Mouse (Mus musculus): ENCODE data around the gene Hsph1. TPM values are rescaled to one million over a fixed set of nuclear protein-coding genes. Genes with fewer than 3 reads are reported as not detected.

The Hsph1 gene
- polyA plus RNA-seq, 1 experiment from 2014 or later = 29.1 TPM

- ATAC-seq (replicated peaks; ENCODE audit: extremely low read depth, insufficient read depth, low FRiP score) = peak; percentile 49
- Histone ChIP-seq H3K27me3 (ENCODE audit: control insufficient read depth, insufficient read depth, low read length) (no peaks in the 10 kb centered on the region), H3K4me3 (ENCODE audit: low read length) (no peak overlapping the region), H3K9ac (ENCODE audit: low read length) (no peak overlapping the region), H3K4me1 (ENCODE audit: control insufficient read depth, insufficient read depth, low read length) (peaks cover 8% of the 10 kb centered on the region; the same call in 1 of the 2 replicates), H3K4me2 (ENCODE audit: low read depth, low read length) (no peak overlapping the region), H3K9me3 (replicated peaks; ENCODE audit: control insufficient read depth, low read length) (no peaks in the 10 kb centered on the region), H3K36me3 (ENCODE audit: control insufficient read depth, insufficient read depth) (no peaks in the 10 kb centered on the region), H3K27ac (ENCODE audit: low read length) (no peak overlapping the region)
- WGBS = 27% methylated on average over 4 of the region's 4 CpGs
These were observed 12.0 kb upstream of the Hsph1 start for GRCm38 (mm10) chr5:149648196-149648595.

DNA sequence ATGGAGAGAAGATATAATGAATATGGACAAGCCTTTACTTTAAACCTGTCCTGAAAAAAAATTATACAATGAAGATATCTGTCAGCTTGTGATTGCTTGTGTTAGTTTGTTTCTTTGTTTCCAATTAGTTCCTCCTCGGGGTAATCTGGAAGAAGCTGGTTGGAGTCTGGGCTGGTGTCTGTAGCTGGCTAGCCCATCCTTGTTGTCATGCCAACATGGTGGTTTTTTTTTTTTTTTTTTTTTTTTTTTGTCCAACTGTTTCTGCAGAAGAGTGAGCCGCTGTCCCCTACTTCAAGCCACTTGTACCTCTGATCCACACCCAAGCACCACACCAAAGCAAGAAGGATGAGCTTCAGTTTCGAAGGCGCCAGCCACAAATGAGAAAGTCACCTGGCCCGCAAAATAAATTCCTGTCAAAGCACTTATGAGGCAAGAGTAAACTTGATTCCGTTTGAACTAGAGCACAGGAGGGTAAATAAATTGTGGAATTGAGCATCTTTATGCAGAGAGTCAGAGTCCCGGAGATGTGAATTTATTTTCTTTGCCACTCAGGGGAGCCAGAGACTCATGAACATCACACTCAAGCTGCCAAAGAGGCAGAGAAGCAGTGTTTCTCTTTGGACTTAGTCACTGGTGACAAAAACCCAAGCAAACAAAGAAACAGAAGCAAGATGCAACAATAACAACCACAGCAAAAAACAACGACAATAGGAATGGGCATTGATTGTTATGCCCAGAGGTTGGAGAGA lies 11.4 kb upstream of the Hsph1 start:
- no peaks in the 10 kb centered on the region for H3K36me3 ChIP-seq (ENCODE audit: control insufficient read depth, insufficient read depth)
- H3K4me1 ChIP-seq (ENCODE audit: control insufficient read depth, insufficient read depth, low read length) = peaks cover 8% of the 10 kb centered on the region; the same call in 1 of the 2 replicates
- WGBS = 65% methylated on average over 8 of the region's 8 CpGs
- H3K4me2 ChIP-seq (ENCODE audit: low read depth, low read length) = no peak overlapping the region
- no peak overlapping the region for H3K4me3 ChIP-seq (ENCODE audit: low read length)
- H3K27ac ChIP-seq (ENCODE audit: low read length) = no peak overlapping the region
- no peaks in the 10 kb centered on the region for H3K27me3 ChIP-seq (ENCODE audit: control insufficient read depth, insufficient read depth, low read length)
- no peak for ATAC-seq (replicated peaks; ENCODE audit: extremely low read depth, insufficient read depth, low FRiP score)
- no peak overlapping the region for H3K9ac ChIP-seq (ENCODE audit: low read length)
- H3K9me3 ChIP-seq (replicated peaks; ENCODE audit: control insufficient read depth, low read length) = no peaks in the 10 kb centered on the region

DNA sequence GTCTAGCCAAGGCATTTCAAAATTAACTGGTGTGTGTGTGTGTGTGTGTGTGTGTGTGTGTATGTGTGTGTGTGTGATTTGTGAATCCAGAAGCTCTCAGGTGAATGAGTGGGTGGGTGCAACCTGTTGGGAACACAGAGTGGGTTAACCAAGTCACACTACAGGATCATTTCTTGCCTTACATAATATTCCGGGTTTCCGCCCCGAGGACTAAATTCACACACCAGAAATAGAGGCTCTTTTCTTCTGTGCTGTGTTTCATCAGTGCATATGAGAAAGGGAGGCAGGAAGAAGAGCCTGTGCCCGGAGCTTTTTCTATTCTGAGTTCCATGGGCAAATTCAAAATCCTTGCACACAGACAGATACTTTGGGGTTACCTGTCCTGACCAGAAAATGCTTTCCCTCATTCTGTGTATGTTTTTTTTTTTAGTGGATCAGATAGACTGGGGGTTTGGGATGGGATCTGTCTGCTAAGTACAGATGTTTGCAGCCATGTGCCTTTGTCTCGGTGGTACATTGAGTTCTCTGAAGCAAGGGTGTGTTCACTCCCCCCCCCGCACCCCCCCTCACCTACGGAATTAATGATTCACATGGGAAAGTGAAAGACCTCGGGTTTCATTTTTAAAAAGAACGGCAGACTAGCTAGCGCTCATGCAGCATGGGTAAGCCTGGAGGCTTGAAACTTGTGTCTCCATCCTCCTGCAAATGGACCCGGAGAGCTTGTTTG lies 6.8 kb upstream of the Hsph1 start:
- no peak overlapping the region for H3K27ac ChIP-seq (ENCODE audit: low read length)
- H3K27me3 ChIP-seq (ENCODE audit: control insufficient read depth, insufficient read depth, low read length) = no peaks in the 10 kb centered on the region
- 0 out of 2 replicates have a peak, but pooled peaks cover 1% of the 10 kb centered on the region for H3K4me1 ChIP-seq (ENCODE audit: control insufficient read depth, insufficient read depth, low read length)
- no peaks in the 10 kb centered on the region for H3K9me3 ChIP-seq (replicated peaks; ENCODE audit: control insufficient read depth, low read length)
- H3K36me3 ChIP-seq (ENCODE audit: control insufficient read depth, insufficient read depth) = no peaks in the 10 kb centered on the region
- ATAC-seq (replicated peaks; ENCODE audit: extremely low read depth, insufficient read depth, low FRiP score) = no peak
- no peak overlapping the region for H3K4me2 ChIP-seq (ENCODE audit: low read depth, low read length)
- 74% methylated on average over 11 of the region's 11 CpGs for WGBS
- H3K9ac ChIP-seq (ENCODE audit: low read length) = no peak overlapping the region
- no peak overlapping the region for H3K4me3 ChIP-seq (ENCODE audit: low read length)

DNA sequence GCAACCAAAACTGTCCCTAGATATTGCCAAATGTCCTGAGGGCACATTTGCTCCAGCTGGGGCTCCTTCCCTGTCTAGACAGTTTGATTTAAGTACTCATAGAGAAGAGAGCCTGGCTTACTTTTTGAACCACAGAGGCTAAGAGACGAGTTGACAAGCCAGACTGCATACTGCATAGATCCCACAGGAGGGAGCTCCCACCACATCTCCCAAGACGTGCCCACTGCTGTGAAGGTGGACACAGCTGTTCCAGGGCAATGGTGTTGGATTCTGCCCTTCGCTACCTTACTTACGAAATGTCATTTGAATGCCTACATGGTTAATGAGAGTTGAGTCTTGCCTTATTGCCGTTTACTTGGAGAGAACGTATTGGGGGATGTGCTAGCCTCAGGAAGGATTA lies 6.2 kb upstream of the Hsph1 start:
- ATAC-seq (replicated peaks; ENCODE audit: extremely low read depth, insufficient read depth, low FRiP score) = no peak
- no peak overlapping the region for H3K4me3 ChIP-seq (ENCODE audit: low read length)
- 47% methylated on average over 6 of the region's 6 CpGs for WGBS

DNA sequence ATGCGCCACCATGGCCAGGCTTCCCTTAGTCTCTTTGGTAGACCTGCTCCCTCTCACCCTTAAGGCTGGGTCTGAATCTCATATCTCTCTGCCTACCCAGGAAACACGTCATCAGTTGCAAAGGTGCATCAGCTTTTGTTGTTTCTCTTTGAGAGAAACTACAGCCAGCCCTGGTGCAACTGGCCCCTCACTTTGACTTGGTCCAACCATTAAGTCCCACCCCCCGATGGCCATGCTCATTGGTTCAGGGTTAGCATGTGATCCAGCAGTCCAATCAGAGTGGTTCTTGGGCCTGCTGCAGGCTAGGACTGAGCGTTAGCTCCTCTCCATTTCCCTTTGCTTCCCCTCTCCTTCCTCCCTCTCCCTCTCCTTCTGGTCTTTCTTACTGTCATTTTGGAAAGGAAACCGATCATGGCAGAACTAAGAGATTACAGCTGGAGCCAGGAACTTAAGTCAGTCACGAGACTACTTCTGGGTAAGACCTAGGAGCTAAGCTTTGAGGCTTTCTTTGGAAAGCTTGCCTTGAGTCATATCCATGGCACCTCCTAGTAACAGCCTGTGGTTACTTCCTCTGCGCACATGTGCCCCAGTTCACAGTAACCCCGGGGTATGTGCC lies 5.2 kb upstream of the Hsph1 start:
- WGBS = 74% methylated on average over 8 of the region's 8 CpGs
- H3K27ac ChIP-seq (ENCODE audit: low read length) = no peak overlapping the region
- no peaks in the 10 kb centered on the region for H3K27me3 ChIP-seq (ENCODE audit: control insufficient read depth, insufficient read depth, low read length)
- no peak overlapping the region for H3K4me2 ChIP-seq (ENCODE audit: low read depth, low read length)
- no peaks in the 10 kb centered on the region for H3K36me3 ChIP-seq (ENCODE audit: control insufficient read depth, insufficient read depth)
- no peak overlapping the region for H3K9ac ChIP-seq (ENCODE audit: low read length)
- no peak overlapping the region for H3K4me3 ChIP-seq (ENCODE audit: low read length)
- H3K9me3 ChIP-seq (replicated peaks; ENCODE audit: control insufficient read depth, low read length) = no peaks in the 10 kb centered on the region
- no peak for ATAC-seq (replicated peaks; ENCODE audit: extremely low read depth, insufficient read depth, low FRiP score)
- no peaks in the 10 kb centered on the region for H3K4me1 ChIP-seq (ENCODE audit: control insufficient read depth, insufficient read depth, low read length)

More for the DNA sequence above, 6.2 kb upstream of the Hsph1 start:
- Histone ChIP-seq H3K27me3 (ENCODE audit: control insufficient read depth, insufficient read depth, low read length) (no peaks in the 10 kb centered on the region), H3K36me3 (ENCODE audit: control insufficient read depth, insufficient read depth) (no peaks in the 10 kb centered on the region), H3K27ac (ENCODE audit: low read length) (no peak overlapping the region), H3K9me3 (replicated peaks; ENCODE audit: control insufficient read depth, low read length) (no peaks in the 10 kb centered on the region), H3K4me2 (ENCODE audit: low read depth, low read length) (no peak overlapping the region), H3K9ac (ENCODE audit: low read length) (no peak overlapping the region), H3K4me1 (ENCODE audit: control insufficient read depth, insufficient read depth, low read length) (no peaks in the 10 kb centered on the region)

GRCm38 (mm10) chr5:149637306-149637705 lies 1.1 kb upstream of the Hsph1 start:
- H3K9me3 ChIP-seq (replicated peaks; ENCODE audit: control insufficient read depth, low read length) = no peaks in the 10 kb centered on the region
- no peak overlapping the region for H3K27ac ChIP-seq (ENCODE audit: low read length)
- H3K9ac ChIP-seq (ENCODE audit: low read length) = peak overlapping the region; percentile 68; the same call in 1 of the 2 replicates
- no peak for ATAC-seq (replicated peaks; ENCODE audit: extremely low read depth, insufficient read depth, low FRiP score)
- no peak overlapping the region for H3K4me3 ChIP-seq (ENCODE audit: low read length)
- H3K4me2 ChIP-seq (ENCODE audit: low read depth, low read length) = peak overlapping the region; percentile 90; the same call in 1 of the 2 replicates
- H3K27me3 ChIP-seq (ENCODE audit: control insufficient read depth, insufficient read depth, low read length) = no peaks in the 10 kb centered on the region
- no peaks in the 10 kb centered on the region for H3K36me3 ChIP-seq (ENCODE audit: control insufficient read depth, insufficient read depth)
- 55% methylated on average over 8 of the region's 8 CpGs for WGBS
- H3K4me1 ChIP-seq (ENCODE audit: control insufficient read depth, insufficient read depth, low read length) = peaks cover 13% of the 10 kb centered on the region

DNA sequence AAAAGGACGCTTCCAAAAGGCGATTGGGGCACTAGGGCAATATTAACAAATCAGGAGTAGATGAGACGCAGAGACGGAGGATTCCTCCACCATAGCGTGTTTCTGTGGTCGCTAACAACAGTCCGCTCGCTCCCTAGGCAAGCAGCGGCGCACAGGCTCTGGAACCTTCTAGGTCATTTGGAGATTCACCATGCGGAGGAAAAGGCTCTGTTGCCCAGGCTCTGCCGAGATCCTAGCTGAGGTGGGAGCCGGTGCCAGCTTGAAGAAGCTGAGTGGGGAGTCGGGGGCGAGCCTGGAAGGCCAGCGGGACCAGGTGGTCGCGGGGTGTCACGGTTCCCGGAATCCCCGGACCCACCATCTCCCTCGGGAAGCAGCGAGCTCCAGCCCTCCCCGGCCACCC lies 620 bp downstream of the Hsph1 start:
- Histone ChIP-seq H3K4me1 (ENCODE audit: control insufficient read depth, insufficient read depth, low read length) (peaks cover 13% of the 10 kb centered on the region), H3K36me3 (ENCODE audit: control insufficient read depth, insufficient read depth) (peaks cover 12% of the 10 kb centered on the region), H3K27ac (ENCODE audit: low read length) (peak overlapping the region; percentile 75), H3K9ac (ENCODE audit: low read length) (peak overlapping the region; percentile 80), H3K27me3 (ENCODE audit: control insufficient read depth, insufficient read depth, low read length) (no peaks in the 10 kb centered on the region), H3K9me3 (replicated peaks; ENCODE audit: control insufficient read depth, low read length) (no peaks in the 10 kb centered on the region), H3K4me2 (ENCODE audit: low read depth, low read length) (peak overlapping the region; percentile 90), H3K4me3 (ENCODE audit: low read length) (peak overlapping the region; percentile 81)
- 0 out of 2 replicates have a peak, but pooled peaks have one; percentile 1 for ATAC-seq (replicated peaks; ENCODE audit: extremely low read depth, insufficient read depth, low FRiP score)
- WGBS = 1% methylated on average over 24 of the region's 24 CpGs

- 65% methylated on average over 11 of the region's 11 CpGs for WGBS
- H3K4me3 ChIP-seq (ENCODE audit: low read length) = peak overlapping the region; percentile 81
- no peak overlapping the region for H3K27ac ChIP-seq (ENCODE audit: low read length)
- H3K4me2 ChIP-seq (ENCODE audit: low read depth, low read length) = peak overlapping the region; percentile 90
- peak overlapping the region; percentile 80 for H3K9ac ChIP-seq (ENCODE audit: low read length)
- peaks cover 13% of the 10 kb centered on the region for H3K4me1 ChIP-seq (ENCODE audit: control insufficient read depth, insufficient read depth, low read length)
- no peaks in the 10 kb centered on the region for H3K27me3 ChIP-seq (ENCODE audit: control insufficient read depth, insufficient read depth, low read length)
- H3K9me3 ChIP-seq (replicated peaks; ENCODE audit: control insufficient read depth, low read length) = no peaks in the 10 kb centered on the region
- no peak for ATAC-seq (replicated peaks; ENCODE audit: extremely low read depth, insufficient read depth, low FRiP score)
- peaks cover 17% of the 10 kb centered on the region for H3K36me3 ChIP-seq (ENCODE audit: control insufficient read depth, insufficient read depth)
These were observed 1.7 kb downstream of the Hsph1 start for GRCm38 (mm10) chr5:149634409-149635035.

All from heart, embryonic 16.5 days (tissue).